Mouse (Mus musculus): ENCODE data around the gene Chil1. TPM values are rescaled to one million over a fixed set of nuclear protein-coding genes. Genes with fewer than 3 reads are reported as not detected.

Chil1 gene
- total RNA-seq, 1 experiment, result 0.98 TPM

DNA sequence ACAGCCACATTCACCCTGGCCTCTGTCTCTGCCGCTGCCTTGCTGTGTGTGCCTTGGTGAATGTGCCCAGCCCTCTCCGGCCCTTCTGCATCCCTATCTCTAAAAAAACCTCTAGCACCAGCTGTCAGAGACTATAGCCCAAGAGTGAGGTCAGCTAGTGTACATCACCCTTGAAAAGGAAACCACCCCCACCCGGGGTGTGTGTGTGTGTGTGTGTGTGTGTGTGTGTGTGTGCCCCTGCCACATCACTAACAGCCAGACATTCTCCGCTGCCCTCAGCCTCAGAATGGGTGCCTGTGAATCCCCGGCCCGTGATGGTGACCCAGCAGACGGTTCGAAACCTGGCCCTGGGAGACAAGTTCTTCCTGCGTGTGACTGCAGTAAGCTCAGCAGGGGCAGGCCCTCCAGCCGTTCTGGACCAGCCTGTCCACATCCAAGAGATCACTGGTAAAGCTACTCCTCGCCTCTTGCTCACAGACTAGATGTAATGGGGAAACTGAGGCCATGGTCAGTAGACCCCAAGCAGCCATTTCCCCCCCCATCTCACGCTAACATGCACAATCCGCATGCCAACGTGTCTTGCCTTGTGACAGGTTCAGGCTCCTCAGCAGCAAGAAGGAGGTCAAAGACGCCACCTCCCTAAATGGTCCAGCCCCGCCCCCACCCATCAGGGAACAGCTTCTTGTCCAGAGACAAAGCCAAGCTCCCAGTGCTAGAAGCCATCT, 12.5 kb downstream of the Chil1 start:
- H3K27ac ChIP-seq (ENCODE audit: insufficient read depth, low read depth, low read length, poor library complexity, severe bottlenecking), result no peak overlapping the region
- no peak for DNase-seq (ENCODE audit: low read depth, low spot score)
- no peaks in the 10 kb centered on the region for H3K36me3 ChIP-seq (ENCODE audit: control insufficient read depth, insufficient read depth, low read length, poor library complexity, severe bottlenecking)
- no peaks in the 10 kb centered on the region for H3K9me3 ChIP-seq (ENCODE audit: control insufficient read depth, insufficient read depth, low read depth, low read length)
- no peak overlapping the region for H3K4me3 ChIP-seq (ENCODE audit: insufficient read depth in 1 of 2, low read depth in 1 of 2, low read length in 2 of 2, poor library complexity in 1 of 2, severe bottlenecking in 1 of 2)
- H3K9ac ChIP-seq (ENCODE audit: insufficient read depth, low read depth, low read length, poor library complexity, severe bottlenecking), result no peak overlapping the region
- in situ Hi-C loops (cut with MboI; ENCODE audit: low sequenced_read_pairs in 2 of 2, unreplicated experiment in 2 of 2), result no loop called here
- peaks cover 0 to 22% of the 10 kb centered on the region in 2 experiments; a peak in 3 of 4 replicates for H3K4me1 ChIP-seq (ENCODE audit: control insufficient read depth in 2 of 2, insufficient read depth in 2 of 2, low read length in 2 of 2, poor library complexity in 1 of 2)
- no peak for TF ChIP-seq MAFK (IDR thresholded peaks at IDR 0.05; ENCODE audit: insufficient read depth, low read depth, low read length)
- no peak for TF ChIP-seq ZC3H11A (IDR thresholded peaks at IDR 0.05; ENCODE audit: borderline replicate concordance, low read depth, low read length)
- TF ChIP-seq HCFC1 (IDR thresholded peaks at IDR 0.05; ENCODE audit: borderline replicate concordance, insufficient read depth, low read length), result no peak

DNA sequence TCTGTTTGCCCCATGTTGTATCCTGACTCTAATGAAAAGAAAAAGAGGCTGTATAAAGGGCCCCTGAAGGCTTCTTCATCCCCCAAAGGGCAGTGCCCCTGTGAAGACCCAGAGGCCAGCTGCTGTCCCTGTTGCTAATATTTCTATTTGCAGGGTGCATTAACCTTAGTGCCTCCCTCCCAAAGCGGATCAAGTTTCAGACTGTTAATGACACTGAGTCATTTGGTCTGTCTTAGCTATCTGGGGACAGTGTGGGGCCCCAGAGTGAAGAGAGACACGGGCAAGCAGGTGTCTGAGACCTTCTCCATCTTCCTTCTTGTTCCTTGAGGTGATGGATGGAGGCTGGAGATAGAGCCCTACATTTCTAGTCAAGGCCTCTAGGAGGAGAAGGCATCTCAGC, 13.1 kb downstream of the Chil1 start:
- Histone ChIP-seq H3K36me3 (ENCODE audit: control insufficient read depth, insufficient read depth, low read length, poor library complexity, severe bottlenecking) (no peaks in the 10 kb centered on the region), H3K9me3 (ENCODE audit: control insufficient read depth, insufficient read depth, low read depth, low read length) (no peaks in the 10 kb centered on the region), H3K4me1 (ENCODE audit: control insufficient read depth in 2 of 2, insufficient read depth in 2 of 2, low read length in 2 of 2, poor library complexity in 1 of 2) (peaks cover 0 to 17% of the 10 kb centered on the region in 2 experiments; a peak in 3 of 4 replicates), H3K4me3 (ENCODE audit: insufficient read depth in 1 of 2, low read depth in 1 of 2, low read length in 2 of 2, poor library complexity in 1 of 2, severe bottlenecking in 1 of 2) (no peak overlapping the region), H3K9ac (ENCODE audit: insufficient read depth, low read depth, low read length, poor library complexity, severe bottlenecking) (no peak overlapping the region), H3K27ac (ENCODE audit: insufficient read depth, low read depth, low read length, poor library complexity, severe bottlenecking) (no peak overlapping the region)
- TF ChIP-seq ZC3H11A (IDR thresholded peaks at IDR 0.05; ENCODE audit: borderline replicate concordance, low read depth, low read length) (no peak), MAFK (IDR thresholded peaks at IDR 0.05; ENCODE audit: insufficient read depth, low read depth, low read length) (no peak), HCFC1 (IDR thresholded peaks at IDR 0.05; ENCODE audit: borderline replicate concordance, insufficient read depth, low read length) (no peak), CHD2 (IDR thresholded peaks at IDR 0.05; ENCODE audit: low read depth, low read length) (no peak), ZNF384 (IDR thresholded peaks at IDR 0.05; ENCODE audit: low read depth, low read length) (no peak)
- in situ Hi-C loops (cut with MboI; ENCODE audit: low sequenced_read_pairs in 2 of 2, unreplicated experiment in 2 of 2), result no loop called here
- DNase-seq (ENCODE audit: low read depth, low spot score), result no peak

DNA sequence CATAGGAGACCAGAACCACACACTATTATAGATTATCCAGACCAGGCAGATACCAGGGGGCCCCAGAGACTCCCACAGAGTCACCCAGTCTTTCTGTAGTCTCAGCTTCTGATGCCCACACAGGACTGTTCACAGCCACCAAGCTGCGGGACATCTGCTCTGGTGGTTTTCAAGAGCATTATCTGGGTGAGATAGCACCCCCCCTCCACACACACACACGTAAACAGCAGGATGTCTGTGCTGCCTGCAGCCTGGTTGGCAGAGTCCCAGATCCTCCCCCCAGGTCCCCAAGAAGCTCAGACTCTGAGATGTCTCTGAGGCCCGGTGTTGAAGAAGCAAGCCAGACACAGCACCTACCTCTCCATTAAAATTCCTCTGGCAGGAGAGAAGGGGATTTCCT, 13.6 kb downstream of the Chil1 start:
- H3K4me1 ChIP-seq (ENCODE audit: control insufficient read depth in 2 of 2, insufficient read depth in 2 of 2, low read length in 2 of 2, poor library complexity in 1 of 2), result peaks cover 0 to 17% of the 10 kb centered on the region in 2 experiments; a peak in 3 of 4 replicates
- in situ Hi-C loops (cut with MboI; ENCODE audit: low sequenced_read_pairs in 2 of 2, unreplicated experiment in 2 of 2), result no loop called here
- no peaks in the 10 kb centered on the region for H3K36me3 ChIP-seq (ENCODE audit: control insufficient read depth, insufficient read depth, low read length, poor library complexity, severe bottlenecking)
- H3K27ac ChIP-seq (ENCODE audit: insufficient read depth, low read depth, low read length, poor library complexity, severe bottlenecking), result no peak overlapping the region
- H3K9me3 ChIP-seq (ENCODE audit: control insufficient read depth, insufficient read depth, low read depth, low read length), result no peaks in the 10 kb centered on the region
- H3K9ac ChIP-seq (ENCODE audit: insufficient read depth, low read depth, low read length, poor library complexity, severe bottlenecking), result no peak overlapping the region
- TF ChIP-seq MAFK (IDR thresholded peaks at IDR 0.05; ENCODE audit: insufficient read depth, low read depth, low read length) (no peak), ZNF384 (IDR thresholded peaks at IDR 0.05; ENCODE audit: low read depth, low read length) (no peak), ZC3H11A (IDR thresholded peaks at IDR 0.05; ENCODE audit: borderline replicate concordance, low read depth, low read length) (no peak), HCFC1 (IDR thresholded peaks at IDR 0.05; ENCODE audit: borderline replicate concordance, insufficient read depth, low read length) (no peak), CHD2 (IDR thresholded peaks at IDR 0.05; ENCODE audit: low read depth, low read length) (no peak)
- H3K4me3 ChIP-seq (ENCODE audit: insufficient read depth in 1 of 2, low read depth in 1 of 2, low read length in 2 of 2, poor library complexity in 1 of 2, severe bottlenecking in 1 of 2), result no peak overlapping the region
- no peak for DNase-seq (ENCODE audit: low read depth, low spot score)

GRCm38 (mm10) chr1:134195979-134196378, 14.0 kb downstream of the Chil1 start:
- DNase-seq (ENCODE audit: low read depth, low spot score), result no peak
- Histone ChIP-seq H3K9ac (ENCODE audit: insufficient read depth, low read depth, low read length, poor library complexity, severe bottlenecking) (no peak overlapping the region), H3K27ac (ENCODE audit: insufficient read depth, low read depth, low read length, poor library complexity, severe bottlenecking) (no peak overlapping the region), H3K4me1 (ENCODE audit: control insufficient read depth in 2 of 2, insufficient read depth in 2 of 2, low read length in 2 of 2, poor library complexity in 1 of 2) (peaks cover 0 to 17% of the 10 kb centered on the region in 2 experiments; a peak in 3 of 4 replicates), H3K4me3 (ENCODE audit: insufficient read depth in 1 of 2, low read depth in 1 of 2, low read length in 2 of 2, poor library complexity in 1 of 2, severe bottlenecking in 1 of 2) (no peak overlapping the region), H3K36me3 (ENCODE audit: control insufficient read depth, insufficient read depth, low read length, poor library complexity, severe bottlenecking) (no peaks in the 10 kb centered on the region), H3K9me3 (ENCODE audit: control insufficient read depth, insufficient read depth, low read depth, low read length) (no peaks in the 10 kb centered on the region)
- no peak for TF ChIP-seq ZC3H11A (IDR thresholded peaks at IDR 0.05; ENCODE audit: borderline replicate concordance, low read depth, low read length)
- in situ Hi-C loops (cut with MboI; ENCODE audit: low sequenced_read_pairs in 2 of 2, unreplicated experiment in 2 of 2), result no loop called here

DNA sequence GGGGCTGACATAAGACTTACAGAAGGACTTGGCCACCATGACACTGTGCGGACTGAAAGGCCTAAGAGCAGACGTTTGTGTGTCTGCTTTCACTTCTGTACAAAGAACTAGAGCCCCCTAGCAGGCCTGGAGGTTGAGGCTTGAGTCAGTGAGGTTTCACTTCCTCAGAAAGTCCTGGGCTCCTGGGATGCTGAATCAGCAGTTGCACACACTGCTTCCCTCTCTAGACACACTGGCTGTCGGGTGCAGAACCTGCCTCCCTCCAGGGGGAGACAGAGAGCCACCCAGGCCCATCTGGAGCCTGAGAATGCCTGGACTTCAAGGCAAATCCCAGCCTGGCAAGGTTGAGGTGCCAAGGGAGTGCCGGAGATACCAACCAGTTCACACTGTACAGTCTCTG, 14.4 kb downstream of the Chil1 start:
- in situ Hi-C loops (cut with MboI; ENCODE audit: low sequenced_read_pairs in 2 of 2, unreplicated experiment in 2 of 2), result no loop called here
- no peak for TF ChIP-seq CHD2 (IDR thresholded peaks at IDR 0.05; ENCODE audit: low read depth, low read length)
- no peak for TF ChIP-seq HCFC1 (IDR thresholded peaks at IDR 0.05; ENCODE audit: borderline replicate concordance, insufficient read depth, low read length)
- peak; percentile 99 for TF ChIP-seq MAFK (IDR thresholded peaks at IDR 0.05; ENCODE audit: insufficient read depth, low read depth, low read length)
- no peak for TF ChIP-seq ZC3H11A (IDR thresholded peaks at IDR 0.05; ENCODE audit: borderline replicate concordance, low read depth, low read length)
- no peak for TF ChIP-seq ZNF384 (IDR thresholded peaks at IDR 0.05; ENCODE audit: low read depth, low read length)
- Histone ChIP-seq H3K9ac (ENCODE audit: insufficient read depth, low read depth, low read length, poor library complexity, severe bottlenecking) (no peak overlapping the region), H3K36me3 (ENCODE audit: control insufficient read depth, insufficient read depth, low read length, poor library complexity, severe bottlenecking) (no peaks in the 10 kb centered on the region), H3K4me1 (ENCODE audit: control insufficient read depth in 2 of 2, insufficient read depth in 2 of 2, low read length in 2 of 2, poor library complexity in 1 of 2) (peaks cover 0 to 17% of the 10 kb centered on the region in 2 experiments; a peak in 3 of 4 replicates), H3K9me3 (ENCODE audit: control insufficient read depth, insufficient read depth, low read depth, low read length) (no peaks in the 10 kb centered on the region), H3K27ac (ENCODE audit: insufficient read depth, low read depth, low read length, poor library complexity, severe bottlenecking) (no peak overlapping the region), H3K4me3 (ENCODE audit: insufficient read depth in 1 of 2, low read depth in 1 of 2, low read length in 2 of 2, poor library complexity in 1 of 2, severe bottlenecking in 1 of 2) (no peak overlapping the region)
- no peak for DNase-seq (ENCODE audit: low read depth, low spot score)

Data from ES-E14 (cell line).